Comparison of ENCODE assay signal across 22 mouse cellular contexts in genomic region chr6:41126855-41127254, GRCm38 (mm10).
A peak's percentile ranks its signal among the peaks of the same experiment; 100 is the strongest.
DNase-seq lines count a peak whose midpoint lies in the region; ATAC-seq and TF ChIP-seq lines count a peak whose summit lies in the region.
"Had no signal": no experiment of that assay in that cellular context is flagged by ENCODE, and none has a peak within 500 bp of the region (broad histone marks: within the 10 kb centered on the region; RNA-seq: fewer than 3 reads in every experiment).

No protein-coding gene starts in this region.

- no peak overlapping the region for H3K4me3 ChIP-seq in layer of hippocampus, adult 2 months
- H3K4me3 ChIP-seq: embryonic facial prominence, embryonic 15.5 days; erythroblast, embryonic 14.5 days; forebrain, embryonic 15.5 days; heart, embryonic 13.5 days had no signal

- H3K27ac ChIP-seq in layer of hippocampus, adult 2 months: no peak overlapping the region
- H3K27ac ChIP-seq: embryonic facial prominence, embryonic 15.5 days; forebrain, embryonic 15.5 days; heart, embryonic 13.5 days; hindbrain, embryonic 14.5 days had no signal

- TF ChIP-seq CTCF in layer of hippocampus, adult 2 months (conservative IDR thresholded peaks at IDR 0.05): 0 out of 2 replicates have a peak, but pooled peaks have one; percentile 4

- DNase-seq in layer of hippocampus, adult 2 months (ENCODE audit: low spot score in 2 of 2): no peak
- no peak for DNase-seq in layer of hippocampus, adult 9-11 months
- DNase-seq in 416B (ENCODE audit: low read depth): peak; percentile 38
- no peak for DNase-seq in embryo, embryonic 10 days (ENCODE audit: low spot score)
- DNase-seq in urinary bladder, postnatal 4 days (ENCODE audit: low spot score in 2 of 2): no peak
- DNase-seq: adrenal gland, postnatal 14 days; cerebellum, adult 18-20 months; cerebellum, adult 9-11 months; cerebellum, postnatal 36 days; embryo, embryonic 11 days; gastrocnemius, postnatal 14 days; heart, postnatal 36 days had no signal

- ATAC-seq in common myeloid progenitor, adult 5-6 weeks (replicated peaks; ENCODE audit: low read depth, poor library complexity, severe bottlenecking): peak; percentile 84
- peak; percentile 70 for ATAC-seq in megakaryocyte progenitor cell, adult 5-6 weeks (replicated peaks; ENCODE audit: poor library complexity)
- no peak for ATAC-seq in CD4-positive, CD25-positive, alpha-beta regulatory T cell, adult 4 months
- ATAC-seq: forebrain, embryonic 15.5 days; inflammation-experienced regulatory T-cells, adult 6 months; intestine, postnatal 0 days had no signal
